Mouse (Mus musculus) neural tube, embryonic 14.5 days (tissue): ENCODE measurements at regions not wholly inside any gene's neighbourhood (a gene's known extent, or its start where the extent isn't known, plus 50 kb on each side); places are given as distances from the start of the nearest gene placed in this dataset.
A peak's percentile ranks its signal among the peaks of the same experiment; 100 is the strongest.

Experiments used
- ATAC-seq: fragments of 200-750 bp; cut with Nextera tagmentation; 2 replicates; pipeline ENCODE4 v1.8.0; 2017; ENCODE audit warnings: low read depth, mild to moderate bottlenecking, moderate TSS enrichment, moderate library complexity
- H3K27ac ChIP-seq: fragments of 300-500 bp; sonication (generic); 2 replicates; pipeline ENCODE4 v1.5.1; 2014; ENCODE audit warnings: low read depth, mild to moderate bottlenecking, control low read depth, low read length, moderate library complexity, mixed read lengths
- H3K27me3 ChIP-seq: fragments of 300-500 bp; sonication (generic); 2 replicates; pipeline ENCODE4 v1.6.1; 2014; ENCODE audit warnings: low read length; ENCODE audit not compliant: control insufficient read depth, insufficient read depth
- H3K36me3 ChIP-seq: fragments of 300-500 bp; sonication (generic); 2 replicates; pipeline ENCODE4 v1.6.1; 2014; ENCODE audit warnings: low read length, mixed read lengths; ENCODE audit not compliant: control insufficient read depth, insufficient read depth
- H3K4me1 ChIP-seq: fragments of 300-500 bp; sonication (generic); 2 replicates; pipeline ENCODE4 v1.6.1; 2014; ENCODE audit warnings: low read length; ENCODE audit not compliant: control insufficient read depth, insufficient read depth
- H3K4me2 ChIP-seq: fragments of 300-500 bp; sonication (generic); 2 replicates; pipeline ENCODE4 v1.6.1; 2014; ENCODE audit warnings: mild to moderate bottlenecking, low read depth, low read length, control low read depth
- H3K4me3 ChIP-seq: fragments of 300-500 bp; sonication (generic); 2 replicates; pipeline ENCODE4 v1.5.1; 2014; ENCODE audit warnings: low read depth, low read length, control low read depth, mixed read lengths
- H3K9ac ChIP-seq: fragments of 300-500 bp; sonication (generic); replicated peaks from 2 replicates; pipeline ENCODE4 v1.6.1; 2014; ENCODE audit warnings: low read depth, mild to moderate bottlenecking, control low read depth, low read length, mixed read lengths
- H3K9me3 ChIP-seq: fragments of 300-500 bp; sonication (generic); 2 replicates; pipeline ENCODE4 v1.6.1; 2016; ENCODE audit warnings: low read length; ENCODE audit not compliant: control insufficient read depth
- WGBS: fragments of 180-500 bp; shearing (Covaris S2); extraction: QIAGEN DNeasy Blood & Tissue Kit; methylation state at CpG from one replicate; pipeline ENCODE4 v1.1.7; 2014; 5-methylcytosine and 5-hydroxymethylcytosine counted together

GRCm38 (mm10) chr4:56552126-56552525 is 187.7 kb upstream of the Gm26657 start:
- Histone ChIP-seq H3K9ac (no peak overlapping the region), H3K9me3 (no peaks in the 10 kb centered on the region), H3K27me3 (no peaks in the 10 kb centered on the region), H3K4me1 (no peaks in the 10 kb centered on the region), H3K4me3 (no peak overlapping the region), H3K4me2 (no peak overlapping the region), H3K36me3 (no peaks in the 10 kb centered on the region), H3K27ac (no peak overlapping the region)
- no peak for ATAC-seq

- no peak for ATAC-seq
- Histone ChIP-seq H3K36me3 (no peaks in the 10 kb centered on the region), H3K4me2 (no peak overlapping the region), H3K4me3 (no peak overlapping the region), H3K27me3 (no peaks in the 10 kb centered on the region), H3K9me3 (no peaks in the 10 kb centered on the region), H3K4me1 (no peaks in the 10 kb centered on the region), H3K27ac (no peak overlapping the region), H3K9ac (no peak overlapping the region)
- WGBS: 76% methylated on average over 9 of the region's 9 CpGs
These were observed 206.4 kb upstream of the Gm26657 start for GRCm38 (mm10) chr4:56533344-56533985.

- Histone ChIP-seq H3K4me1 (no peaks in the 10 kb centered on the region), H3K4me2 (no peak overlapping the region), H3K9me3 (no peaks in the 10 kb centered on the region), H3K4me3 (no peak overlapping the region), H3K9ac (no peak overlapping the region), H3K27ac (no peak overlapping the region), H3K36me3 (no peaks in the 10 kb centered on the region), H3K27me3 (no peaks in the 10 kb centered on the region)
- 37% methylated on average over 9 of the region's 9 CpGs for WGBS
- no peak for ATAC-seq
These were observed 206.9 kb upstream of the Gm26657 start for GRCm38 (mm10) chr4:56532921-56533320.

- no peak for ATAC-seq
- H3K4me3 ChIP-seq: no peak overlapping the region
- no peak overlapping the region for H3K27ac ChIP-seq
- no peaks in the 10 kb centered on the region for H3K4me1 ChIP-seq
- no peaks in the 10 kb centered on the region for H3K27me3 ChIP-seq
- H3K4me2 ChIP-seq: no peak overlapping the region
- H3K9me3 ChIP-seq: no peaks in the 10 kb centered on the region
- no peak overlapping the region for H3K9ac ChIP-seq
- 86% methylated on average over 2 of the region's 2 CpGs for WGBS
- H3K36me3 ChIP-seq: no peaks in the 10 kb centered on the region
These were observed 211.3 kb upstream of the Gm26657 start for GRCm38 (mm10) chr4:56528571-56528970.

- ATAC-seq: no peak
- no peaks in the 10 kb centered on the region for H3K27me3 ChIP-seq
- 85% methylated on average over 6 of the region's 6 CpGs for WGBS
- H3K4me2 ChIP-seq: no peak overlapping the region
- H3K27ac ChIP-seq: no peak overlapping the region
- H3K4me3 ChIP-seq: no peak overlapping the region
- no peaks in the 10 kb centered on the region for H3K9me3 ChIP-seq
- H3K9ac ChIP-seq: no peak overlapping the region
- no peaks in the 10 kb centered on the region for H3K36me3 ChIP-seq
- H3K4me1 ChIP-seq: no peaks in the 10 kb centered on the region
These were observed 215.4 kb upstream of the Gm26657 start for GRCm38 (mm10) chr4:56524430-56524985.

- Histone ChIP-seq H3K27me3 (no peaks in the 10 kb centered on the region), H3K36me3 (no peaks in the 10 kb centered on the region), H3K9ac (no peak overlapping the region), H3K4me2 (no peak overlapping the region), H3K4me3 (no peak overlapping the region), H3K27ac (no peak overlapping the region), H3K9me3 (no peaks in the 10 kb centered on the region), H3K4me1 (no peaks in the 10 kb centered on the region)
- ATAC-seq: no peak
- WGBS: 84% methylated on average over 4 of the region's 4 CpGs
These were observed 232.1 kb upstream of the Gm26657 start for GRCm38 (mm10) chr4:56507770-56508169.

- no peak for ATAC-seq
These were observed 233.1 kb upstream of the Gm26657 start for GRCm38 (mm10) chr4:56506786-56507185.

GRCm38 (mm10) chr4:56506067-56506466 is 233.8 kb upstream of the Gm26657 start:
- H3K9ac ChIP-seq: no peak overlapping the region
- no peaks in the 10 kb centered on the region for H3K4me1 ChIP-seq
- H3K4me2 ChIP-seq: no peak overlapping the region
- H3K36me3 ChIP-seq: no peaks in the 10 kb centered on the region
- ATAC-seq: no peak
- H3K9me3 ChIP-seq: no peaks in the 10 kb centered on the region
- WGBS: 87% methylated on average over 1 of the region's 1 CpGs
- no peak overlapping the region for H3K27ac ChIP-seq
- H3K27me3 ChIP-seq: no peaks in the 10 kb centered on the region
- no peak overlapping the region for H3K4me3 ChIP-seq

More at GRCm38 (mm10) chr4:56506786-56507185, 233.1 kb upstream of the Gm26657 start:
- 88% methylated on average over 1 of the region's 1 CpGs for WGBS
- Histone ChIP-seq H3K9ac (no peak overlapping the region), H3K27me3 (no peaks in the 10 kb centered on the region), H3K4me3 (no peak overlapping the region), H3K4me2 (no peak overlapping the region), H3K27ac (no peak overlapping the region), H3K9me3 (no peaks in the 10 kb centered on the region), H3K36me3 (no peaks in the 10 kb centered on the region), H3K4me1 (no peaks in the 10 kb centered on the region)

GRCm38 (mm10) chr4:56492537-56493221 is 247.2 kb upstream of the Gm26657 start:
- Histone ChIP-seq H3K27me3 (no peaks in the 10 kb centered on the region), H3K27ac (no peak overlapping the region), H3K4me3 (no peak overlapping the region), H3K36me3 (no peaks in the 10 kb centered on the region), H3K4me2 (no peak overlapping the region), H3K9ac (no peak overlapping the region), H3K9me3 (no peaks in the 10 kb centered on the region), H3K4me1 (no peaks in the 10 kb centered on the region)
- peak; percentile 89 for ATAC-seq
- WGBS: 44% methylated on average over 16 of the region's 16 CpGs
